Comparison of ENCODE assay signal across 26 mouse cellular contexts in genomic region chr2:10437290-10437689, GRCm38 (mm10).
DNase-seq lines count a peak whose midpoint lies in the region; ATAC-seq and TF ChIP-seq lines count a peak whose summit lies in the region.
"Had no signal": no experiment of that assay in that cellular context is flagged by ENCODE, and none has a peak within 500 bp of the region (broad histone marks: within the 10 kb centered on the region; RNA-seq: fewer than 3 reads in every experiment).

No protein-coding gene starts in this region.

- WGBS in hindbrain, embryonic 11.5 days, result 56% methylated on average over 9 of the region's 9 CpGs
- 38% methylated on average over 9 of the region's 9 CpGs for WGBS in hindbrain, postnatal 0 days
- 45% methylated on average over 9 of the region's 9 CpGs for WGBS in midbrain, embryonic 13.5 days
- 76% methylated on average over 9 of the region's 9 CpGs for WGBS in midbrain, embryonic 10.5 days
- WGBS in neural tube, embryonic 12.5 days, result 24% methylated on average over 9 of the region's 9 CpGs

- H3K4me2 ChIP-seq in hindbrain, embryonic 11.5 days (replicated peaks; ENCODE audit: low read depth, low read length), result no peak overlapping the region
- H3K4me2 ChIP-seq in hindbrain, postnatal 0 days (ENCODE audit: low read depth, low read length), result no peak overlapping the region
- no peak overlapping the region for H3K4me2 ChIP-seq in midbrain, embryonic 13.5 days (replicated peaks)
- no peak overlapping the region; the same call in 1 of the 2 replicates for H3K4me2 ChIP-seq in neural tube, embryonic 12.5 days (replicated peaks)
- H3K4me2 ChIP-seq: heart, embryonic 13.5 days; hindbrain, embryonic 15.5 days; intestine, embryonic 15.5 days; limb, embryonic 15.5 days; liver, embryonic 13.5 days had no signal

- peak; percentile 60 for ATAC-seq in hindbrain, embryonic 11.5 days (ENCODE audit: low FRiP score)
- ATAC-seq in hindbrain, postnatal 0 days, result no peak
- peak; percentile 64; the same call in 1 of the 2 replicates for ATAC-seq in midbrain, embryonic 13.5 days
- ATAC-seq in neural tube, embryonic 12.5 days (ENCODE audit: low FRiP score, low read depth), result peak; percentile 52; the same call in 1 of the 2 replicates
- ATAC-seq: intestine, embryonic 15.5 days; lung, postnatal 0 days had no signal

- H3K9ac ChIP-seq in hindbrain, embryonic 11.5 days (ENCODE audit: low read depth, low read length), result no peak overlapping the region
- H3K9ac ChIP-seq in hindbrain, postnatal 0 days (replicated peaks; ENCODE audit: low read length), result no peak overlapping the region
- H3K9ac ChIP-seq in midbrain, embryonic 13.5 days (replicated peaks), result no peak overlapping the region
- no peak overlapping the region for H3K9ac ChIP-seq in neural tube, embryonic 12.5 days
- H3K9ac ChIP-seq: heart, embryonic 13.5 days; hindbrain, embryonic 15.5 days; intestine, embryonic 15.5 days; limb, embryonic 15.5 days; liver, embryonic 13.5 days had no signal

- no peaks in the 10 kb centered on the region for H3K27me3 ChIP-seq in hindbrain, embryonic 11.5 days (ENCODE audit: control insufficient read depth, insufficient read depth, low read length)
- no peaks in the 10 kb centered on the region for H3K27me3 ChIP-seq in hindbrain, postnatal 0 days (ENCODE audit: insufficient read depth, low read length)
- H3K27me3 ChIP-seq in midbrain, embryonic 13.5 days, result no peaks in the 10 kb centered on the region
- no peaks in the 10 kb centered on the region for H3K27me3 ChIP-seq in midbrain, embryonic 10.5 days (ENCODE audit: low read depth, poor library complexity, severe bottlenecking)
- H3K27me3 ChIP-seq in neural tube, embryonic 12.5 days (replicated peaks), result no peaks in the 10 kb centered on the region
- H3K27me3 ChIP-seq: heart, embryonic 13.5 days; hindbrain, embryonic 15.5 days; intestine, embryonic 15.5 days; limb, embryonic 15.5 days; liver, embryonic 13.5 days; megakaryocyte, embryonic 14.5 days had no signal

- H3K9me3 ChIP-seq in hindbrain, embryonic 11.5 days (ENCODE audit: control insufficient read depth, low read length), result no peaks in the 10 kb centered on the region
- no peaks in the 10 kb centered on the region for H3K9me3 ChIP-seq in hindbrain, postnatal 0 days (ENCODE audit: low read length)
- H3K9me3 ChIP-seq in midbrain, embryonic 13.5 days, result no peaks in the 10 kb centered on the region
- no peaks in the 10 kb centered on the region for H3K9me3 ChIP-seq in midbrain, embryonic 10.5 days (replicated peaks)
- no peaks in the 10 kb centered on the region for H3K9me3 ChIP-seq in neural tube, embryonic 12.5 days
- H3K9me3 ChIP-seq: heart, embryonic 13.5 days; hindbrain, embryonic 15.5 days; intestine, embryonic 15.5 days; limb, embryonic 10.5 days; limb, embryonic 15.5 days; liver, embryonic 13.5 days; megakaryocyte, embryonic 14.5 days had no signal

- no peak overlapping the region for H3K27ac ChIP-seq in hindbrain, embryonic 11.5 days (ENCODE audit: low read depth, low read length)
- H3K27ac ChIP-seq in hindbrain, postnatal 0 days, result no peak overlapping the region
- H3K27ac ChIP-seq in midbrain, embryonic 13.5 days, result no peak overlapping the region
- no peak overlapping the region for H3K27ac ChIP-seq in midbrain, embryonic 10.5 days (replicated peaks)
- H3K27ac ChIP-seq in neural tube, embryonic 12.5 days, result no peak overlapping the region
- H3K27ac ChIP-seq: heart, embryonic 13.5 days; hindbrain, embryonic 15.5 days; intestine, embryonic 15.5 days; limb, embryonic 10.5 days; limb, embryonic 15.5 days; liver, embryonic 13.5 days had no signal

- TF ChIP-seq CTCF in hindbrain, postnatal 0 days (IDR thresholded peaks at IDR 0.05; ENCODE audit: low read depth), result no peak

- H3K4me1 ChIP-seq in hindbrain, embryonic 11.5 days (replicated peaks; ENCODE audit: control insufficient read depth, insufficient read depth, low read length), result no peaks in the 10 kb centered on the region
- H3K4me1 ChIP-seq in hindbrain, postnatal 0 days (ENCODE audit: insufficient read depth, low read length), result no peaks in the 10 kb centered on the region
- H3K4me1 ChIP-seq in midbrain, embryonic 13.5 days (replicated peaks), result peaks cover 6% of the 10 kb centered on the region; the same call in 1 of the 2 replicates
- H3K4me1 ChIP-seq in midbrain, embryonic 10.5 days, result peaks cover 14% of the 10 kb centered on the region
- H3K4me1 ChIP-seq in neural tube, embryonic 12.5 days, result peaks cover 6% of the 10 kb centered on the region; the same call in 1 of the 2 replicates
- H3K4me1 ChIP-seq: heart, embryonic 13.5 days; hindbrain, embryonic 15.5 days; intestine, embryonic 15.5 days; limb, embryonic 10.5 days; limb, embryonic 15.5 days; megakaryocyte, embryonic 14.5 days had no signal

- H3K36me3 ChIP-seq in hindbrain, embryonic 11.5 days (ENCODE audit: control insufficient read depth, insufficient read depth, low read length), result no peaks in the 10 kb centered on the region
- H3K36me3 ChIP-seq in hindbrain, postnatal 0 days (ENCODE audit: insufficient read depth, low read length), result no peaks in the 10 kb centered on the region
- no peaks in the 10 kb centered on the region for H3K36me3 ChIP-seq in midbrain, embryonic 13.5 days
- H3K36me3 ChIP-seq in midbrain, embryonic 10.5 days, result no peaks in the 10 kb centered on the region
- H3K36me3 ChIP-seq in neural tube, embryonic 12.5 days, result no peaks in the 10 kb centered on the region
- H3K36me3 ChIP-seq: heart, embryonic 13.5 days; hindbrain, embryonic 15.5 days; intestine, embryonic 15.5 days; limb, embryonic 10.5 days; limb, embryonic 15.5 days; liver, embryonic 13.5 days had no signal

- H3K4me3 ChIP-seq in hindbrain, embryonic 11.5 days (ENCODE audit: low read depth, low read length), result no peak overlapping the region
- H3K4me3 ChIP-seq in hindbrain, postnatal 0 days (ENCODE audit: low read length), result no peak overlapping the region
- no peak overlapping the region for H3K4me3 ChIP-seq in midbrain, embryonic 13.5 days (replicated peaks)
- H3K4me3 ChIP-seq in midbrain, embryonic 10.5 days, result no peak overlapping the region
- H3K4me3 ChIP-seq in neural tube, embryonic 12.5 days, result no peak overlapping the region
- H3K4me3 ChIP-seq: erythroblast, embryonic 14.5 days; heart, embryonic 13.5 days; hindbrain, embryonic 15.5 days; intestine, embryonic 15.5 days; limb, embryonic 10.5 days; limb, embryonic 15.5 days; liver, embryonic 13.5 days; megakaryocyte, embryonic 14.5 days had no signal

- no peak for DNase-seq in hindbrain, embryonic 11.5 days (ENCODE audit: low spot score)
- DNase-seq in hindbrain, postnatal 0 days (ENCODE audit: low spot score), result no peak
- DNase-seq in midbrain, embryonic 10.5 days (ENCODE audit: low spot score), result no peak
- DNase-seq in kidney, postnatal 36 days, result no peak
- DNase-seq: adrenal gland, postnatal 36 days; B cell, adult 2 months; cerebellum, adult 2 months; cerebellum, postnatal 14 days; heart, postnatal 10 days; kidney, adult 2 months; layer of hippocampus, adult 9-11 months; liver, embryonic 13.5 days; lung, adult 18-20 months; lung, postnatal 4 days; retina, postnatal 1 day; right cerebral cortex, postnatal 14 days had no signal
